Comparison of ENCODE assay signal across 22 mouse cellular contexts in the genomic region with DNA sequence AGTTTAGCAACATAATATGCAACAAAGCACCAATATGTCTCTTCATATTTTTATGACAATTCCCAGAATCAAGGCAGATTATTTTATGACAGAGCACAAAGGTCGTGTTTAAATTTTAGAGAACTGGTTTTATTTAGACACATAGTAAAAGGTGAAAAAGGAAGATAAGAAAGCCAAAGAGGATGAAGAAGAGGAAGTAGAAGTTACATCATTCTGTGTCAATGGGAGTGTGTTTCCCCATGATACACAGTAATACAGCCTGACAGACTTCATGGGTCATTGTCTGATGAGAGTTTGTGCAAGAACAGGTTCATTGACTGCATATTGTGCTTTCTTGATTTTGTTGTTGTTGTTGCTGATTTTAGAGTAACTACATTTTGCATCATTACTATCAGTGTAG.
"Had no signal": no experiment of that assay in that cellular context is flagged by ENCODE, and none has a peak within 500 bp of the region (broad histone marks: within the 10 kb centered on the region; RNA-seq: fewer than 3 reads in every experiment).

No protein-coding gene starts in this region.

- ATAC-seq: liver, embryonic 12.5 days; midbrain, embryonic 15.5 days had no signal

- H3K9ac ChIP-seq: kidney, embryonic 15.5 days; limb, embryonic 13.5 days; liver, embryonic 12.5 days; liver, embryonic 15.5 days; lung, embryonic 15.5 days; midbrain, embryonic 12.5 days; midbrain, embryonic 15.5 days; neural tube, embryonic 12.5 days; neural tube, embryonic 15.5 days had no signal

- H3K9me3 ChIP-seq: kidney, embryonic 15.5 days; limb, embryonic 10.5 days; limb, embryonic 13.5 days; liver, embryonic 12.5 days; liver, embryonic 15.5 days; lung, embryonic 15.5 days; midbrain, embryonic 12.5 days; midbrain, embryonic 15.5 days; neural tube, embryonic 12.5 days; neural tube, embryonic 15.5 days had no signal

- DNase-seq: kidney, adult 11 months; kidney, adult 8-10 months; kidney, postnatal 10 days; kidney, postnatal 36 days; layer of hippocampus, postnatal 36 days; liver; lung, adult 18-20 months; lung, postnatal 10 days; lung, postnatal 36 days; thymus, adult 2 months; thymus, postnatal 14 days; thymus, postnatal 4 days had no signal

- H3K4me3 ChIP-seq: kidney, embryonic 15.5 days; limb, embryonic 10.5 days; limb, embryonic 13.5 days; liver, embryonic 12.5 days; liver, embryonic 15.5 days; lung, embryonic 15.5 days; midbrain, embryonic 12.5 days; midbrain, embryonic 15.5 days; neural tube, embryonic 12.5 days; neural tube, embryonic 15.5 days had no signal

- H3K4me1 ChIP-seq: kidney, embryonic 15.5 days; limb, embryonic 10.5 days; limb, embryonic 13.5 days; liver, embryonic 12.5 days; liver, embryonic 15.5 days; lung, embryonic 15.5 days; midbrain, embryonic 12.5 days; midbrain, embryonic 15.5 days; neural tube, embryonic 12.5 days; neural tube, embryonic 15.5 days had no signal

- H3K27me3 ChIP-seq: kidney, embryonic 15.5 days; limb, embryonic 13.5 days; liver, embryonic 12.5 days; liver, embryonic 15.5 days; lung, embryonic 15.5 days; midbrain, embryonic 12.5 days; midbrain, embryonic 15.5 days; neural tube, embryonic 12.5 days; neural tube, embryonic 15.5 days had no signal

- H3K36me3 ChIP-seq: kidney, embryonic 15.5 days; limb, embryonic 10.5 days; limb, embryonic 13.5 days; liver, embryonic 12.5 days; liver, embryonic 15.5 days; lung, embryonic 15.5 days; midbrain, embryonic 12.5 days; midbrain, embryonic 15.5 days; neural tube, embryonic 12.5 days; neural tube, embryonic 15.5 days had no signal

- H3K27ac ChIP-seq: kidney, embryonic 15.5 days; limb, embryonic 10.5 days; limb, embryonic 13.5 days; liver, embryonic 12.5 days; liver, embryonic 15.5 days; lung, embryonic 15.5 days; midbrain, embryonic 12.5 days; midbrain, embryonic 15.5 days; neural tube, embryonic 12.5 days; neural tube, embryonic 15.5 days had no signal
